Mouse (Mus musculus) midbrain, embryonic 11.5 days (tissue): ENCODE results near the gene Wdr77. TPM values are rescaled to one million over a fixed set of nuclear protein-coding genes. Genes with fewer than 3 reads are reported as not detected.

Experiments
- ATAC-seq: fragments of 200-750 bp; cut with Nextera tagmentation; 2 replicates; pipeline ENCODE4 v1.8.0; 2017; ENCODE audit warnings: moderate TSS enrichment, moderate library complexity; ENCODE audit not compliant: low FRiP score
- DNase-seq: peaks from one replicate; pipeline ENCODE4 v3.0.0; 2015; ENCODE audit warnings: low spot score; ENCODE audit errors: missing footprints
- H3K27ac ChIP-seq: fragments of 300-500 bp; sonication (generic); 2 replicates; pipeline ENCODE4 v1.5.1; 2014; ENCODE audit warnings: low read depth, low read length
- H3K27me3 ChIP-seq: fragments of 300-500 bp; sonication (generic); 2 replicates; pipeline ENCODE4 v1.6.1; 2014; ENCODE audit warnings: mild to moderate bottlenecking, low read length, moderate library complexity, mixed read lengths; ENCODE audit not compliant: control insufficient read depth, insufficient read depth
- H3K36me3 ChIP-seq: fragments of 300-500 bp; sonication (generic); 2 replicates; pipeline ENCODE4 v1.6.1; 2014; ENCODE audit warnings: mild to moderate bottlenecking, low read length, moderate library complexity, mixed read lengths; ENCODE audit not compliant: control insufficient read depth, insufficient read depth
- H3K4me1 ChIP-seq: fragments of 300-500 bp; sonication (generic); 2 replicates; pipeline ENCODE4 v1.6.1; 2014; ENCODE audit warnings: low read length; ENCODE audit not compliant: control insufficient read depth, insufficient read depth
- H3K4me2 ChIP-seq: fragments of 300-500 bp; sonication (generic); 2 replicates; pipeline ENCODE4 v1.6.1; 2014; ENCODE audit warnings: mild to moderate bottlenecking, moderate library complexity
- H3K4me3 ChIP-seq: fragments of 300-500 bp; sonication (generic); 2 replicates; pipeline ENCODE4 v1.5.1; 2014; ENCODE audit warnings: low read depth, low read length
- H3K9ac ChIP-seq: fragments of 300-500 bp; sonication (generic); 2 replicates; pipeline ENCODE4 v1.6.1; 2014; ENCODE audit warnings: low read length
- H3K9me3 ChIP-seq: fragments of 300-500 bp; sonication (generic); 2 replicates; pipeline ENCODE4 v1.6.1; 2016; ENCODE audit warnings: low read length; ENCODE audit not compliant: control insufficient read depth
- WGBS: fragments of 180-500 bp; shearing (Covaris S2); extraction: QIAGEN DNeasy Blood & Tissue Kit; methylation state at CpG from one replicate; pipeline ENCODE4 v1.1.7; 2014; 5-methylcytosine and 5-hydroxymethylcytosine counted together
- polyA plus RNA-seq: library from polyadenylated mRNA; unstranded; fragments of >200 nt; fragmentation: Nextera tagmentation; extraction: Ambion mirVana; gene quantifications from 2 replicates; pipeline ENCODE4 v1.2.1, GENCODE M21; 2014

The Wdr77 gene
- polyA plus RNA-seq, 1 experiment from 2014 or later = 136 TPM

GRCm38 (mm10) chr3:105933926-105934325, 25.2 kb upstream of the Wdr77 start:
- 90% methylated on average over 6 of the region's 6 CpGs for WGBS
- no peaks in the 10 kb centered on the region for H3K36me3 ChIP-seq
- H3K4me3 ChIP-seq = no peak overlapping the region
- H3K27ac ChIP-seq = no peak overlapping the region
- ATAC-seq (no peak), DNase-seq (peak; percentile 39)
- no peak overlapping the region for H3K9ac ChIP-seq
- no peaks in the 10 kb centered on the region for H3K4me1 ChIP-seq
- H3K4me2 ChIP-seq = no peak overlapping the region
- H3K27me3 ChIP-seq = no peaks in the 10 kb centered on the region
- H3K9me3 ChIP-seq = no peaks in the 10 kb centered on the region

GRCm38 (mm10) chr3:105935033-105935432, 24.1 kb upstream of the Wdr77 start:
- Histone ChIP-seq H3K4me1 (no peaks in the 10 kb centered on the region), H3K27me3 (no peaks in the 10 kb centered on the region), H3K9ac (no peak overlapping the region), H3K9me3 (no peaks in the 10 kb centered on the region), H3K36me3 (no peaks in the 10 kb centered on the region), H3K27ac (no peak overlapping the region), H3K4me3 (no peak overlapping the region), H3K4me2 (no peak overlapping the region)
- DNase-seq (peak; percentile 45), ATAC-seq (no peak)
- 94% methylated on average over 5 of the region's 5 CpGs for WGBS

- Histone ChIP-seq H3K27ac (no peak overlapping the region), H3K36me3 (no peaks in the 10 kb centered on the region; the same call in 1 of the 2 replicates), H3K9me3 (no peaks in the 10 kb centered on the region), H3K4me1 (no peaks in the 10 kb centered on the region), H3K4me2 (no peak overlapping the region), H3K9ac (no peak overlapping the region), H3K27me3 (no peaks in the 10 kb centered on the region), H3K4me3 (no peak overlapping the region)
- ATAC-seq (no peak), DNase-seq (peak; percentile 35)
- WGBS = 93% methylated on average over 4 of the region's 4 CpGs
Observed at GRCm38 (mm10) chr3:105936111-105936510, 23.1 kb upstream of the Wdr77 start.

- ATAC-seq (no peak), DNase-seq (peak; percentile 65)
- no peaks in the 10 kb centered on the region for H3K4me1 ChIP-seq
- no peaks in the 10 kb centered on the region for H3K9me3 ChIP-seq
- H3K9ac ChIP-seq = no peak overlapping the region
- no peak overlapping the region for H3K4me2 ChIP-seq
- WGBS = 97% methylated on average over 7 of the region's 7 CpGs
- H3K27me3 ChIP-seq = no peaks in the 10 kb centered on the region
- H3K4me3 ChIP-seq = no peak overlapping the region
- peaks cover 23% of the 10 kb centered on the region for H3K36me3 ChIP-seq
- H3K27ac ChIP-seq = no peak overlapping the region
Observed at GRCm38 (mm10) chr3:105951348-105951747, 7.8 kb upstream of the Wdr77 start.

GRCm38 (mm10) chr3:105957235-105957634, 1.9 kb upstream of the Wdr77 start:
- peaks cover 14% of the 10 kb centered on the region for H3K4me1 ChIP-seq
- ATAC-seq = no peak
- peaks cover 8% of the 10 kb centered on the region; the same call in 1 of the 2 replicates for H3K36me3 ChIP-seq
- no peak overlapping the region for H3K27ac ChIP-seq
- 100% methylated on average over 1 of the region's 1 CpGs for WGBS
- H3K9ac ChIP-seq = no peak overlapping the region
- no peak overlapping the region for H3K4me2 ChIP-seq
- H3K4me3 ChIP-seq = no peak overlapping the region
- H3K27me3 ChIP-seq = no peaks in the 10 kb centered on the region
- DNase-seq = peak; percentile 83
- H3K9me3 ChIP-seq = no peaks in the 10 kb centered on the region

GRCm38 (mm10) chr3:105958204-105958603, 965 bp upstream of the Wdr77 start:
- Histone ChIP-seq H3K4me3 (peak overlapping the region; percentile 94), H3K27me3 (no peaks in the 10 kb centered on the region), H3K27ac (no peak overlapping the region), H3K4me2 (peak overlapping the region; percentile 61), H3K36me3 (peaks cover 13% of the 10 kb centered on the region), H3K4me1 (peaks cover 14% of the 10 kb centered on the region), H3K9me3 (no peaks in the 10 kb centered on the region), H3K9ac (peak overlapping the region; percentile 97)
- ATAC-seq (no peak), DNase-seq (peak; percentile 83)
- WGBS = 41% methylated on average over 5 of the region's 5 CpGs

- Histone ChIP-seq H3K27me3 (no peaks in the 10 kb centered on the region), H3K27ac (no peak overlapping the region; the same call in 1 of the 2 replicates), H3K36me3 (peaks cover 19% of the 10 kb centered on the region), H3K4me1 (peaks cover 14% of the 10 kb centered on the region), H3K9me3 (no peaks in the 10 kb centered on the region), H3K4me2 (peak overlapping the region; percentile 83), H3K4me3 (peak overlapping the region; percentile 94), H3K9ac (peak overlapping the region; percentile 94)
- DNase-seq (no peak), ATAC-seq (peak; percentile 80)
- WGBS = under 1% methylated on average over 26 of the region's 26 CpGs
Observed at GRCm38 (mm10) chr3:105959585-105959984, 416 bp downstream of the Wdr77 start.

- Histone ChIP-seq H3K27ac (peak within 1 kb of the TSS; percentile 73), H3K4me1 (peaks cover 14% of the 10 kb centered on the region), H3K27me3 (no peaks in the 10 kb centered on the region), H3K9ac (peak within 1 kb of the TSS; percentile 97), H3K4me3 (peak within 1 kb of the TSS; percentile 94), H3K36me3 (peaks cover 23% of the 10 kb centered on the region), H3K4me2 (peak within 1 kb of the TSS; percentile 83), H3K9me3 (no peaks in the 10 kb centered on the region)
- ATAC-seq (no peak), DNase-seq (no peak)
- WGBS = 10% methylated on average over 6 of the region's 6 CpGs
Observed at GRCm38 (mm10) chr3:105959999-105960398, 830 bp downstream of the Wdr77 start, which contains the start of gene Atp5f1. Atp5f1 (minus strand) TSS chr3:105960099.

- H3K4me1 ChIP-seq = peaks cover 14% of the 10 kb centered on the region
- H3K4me3 ChIP-seq = no peak overlapping the region
- peaks cover 26% of the 10 kb centered on the region for H3K36me3 ChIP-seq
- no peaks in the 10 kb centered on the region for H3K9me3 ChIP-seq
- H3K4me2 ChIP-seq = no peak overlapping the region
- no peak for ATAC-seq
- H3K27me3 ChIP-seq = no peaks in the 10 kb centered on the region
- WGBS = 92% methylated on average over 2 of the region's 2 CpGs
- peak; percentile 67 for DNase-seq
- no peak overlapping the region for H3K9ac ChIP-seq
- no peak overlapping the region for H3K27ac ChIP-seq
Observed at GRCm38 (mm10) chr3:105960700-105961099, 1.5 kb downstream of the Wdr77 start.
